Mouse (Mus musculus): ENCODE results near the gene Arhgef28. TPM values are rescaled to one million over a fixed set of nuclear protein-coding genes. Genes with fewer than 3 reads are reported as not detected.

The Arhgef28 gene
- total RNA-seq (2023) = under 1 TPM; 0.49 to 0.77 TPM

GRCm38 (mm10) chr13:98205771-98206545 is at the start of gene Arhgef28:
Arhgef28 (minus strand) TSS chr13:98206439.

Other genes with a start within 250 kb of the Arhgef28 start
- gene Utp15, start 56.6 kb upstream of the Arhgef28 start, total RNA-seq (2023) = 10 to 100 TPM; 11.2 to 13.1 TPM
- gene Ankra2, start 56.6 kb upstream of the Arhgef28 start, total RNA-seq (2023) = 10 to 100 TPM; 15.5 to 19.5 TPM
- not detected for gene Gm21976, start 73.4 kb upstream of the Arhgef28 start, total RNA-seq (2023)
- gene Btf3, start 110.6 kb upstream of the Arhgef28 start, total RNA-seq (2023) = 100 to 1,000 TPM; 248 to 257 TPM
- not detected for gene Foxd1, start 147.8 kb upstream of the Arhgef28 start, total RNA-seq (2023)